Mouse (Mus musculus) embryonic facial prominence, embryonic 11.5 days (tissue): ENCODE data around the gene Nup62cl. TPM values are rescaled to one million over a fixed set of nuclear protein-coding genes. Genes with fewer than 3 reads are reported as not detected.

ENCODE experiments used
- ATAC-seq: fragments of 200-750 bp; cut with Nextera tagmentation; replicated peaks from 2 replicates; pipeline ENCODE4 v1.8.0; 2017; ENCODE audit warnings: low read depth; ENCODE audit not compliant: insufficient number of reproducible peaks, low FRiP score, low TSS enrichment
- DNase-seq: peaks from one replicate; pipeline ENCODE4 v3.0.0-alpha.2; 2015; ENCODE audit warnings: low spot score
- H3K27ac ChIP-seq: fragments of 300-500 bp; sonication (generic); replicated peaks from 2 replicates; pipeline ENCODE4 v1.5.1; 2014; ENCODE audit warnings: mild to moderate bottlenecking, low read depth, low read length, control low read depth
- H3K27me3 ChIP-seq: fragments of 300-500 bp; sonication (generic); 2 replicates; pipeline ENCODE4 v1.6.1; 2014; ENCODE audit warnings: mild to moderate bottlenecking, low read length, moderate library complexity, mixed read lengths; ENCODE audit not compliant: control insufficient read depth, insufficient read depth
- H3K36me3 ChIP-seq: fragments of 300-500 bp; sonication (generic); replicated peaks from 2 replicates; pipeline ENCODE4 v1.6.1; 2014; ENCODE audit warnings: low read depth, mild to moderate bottlenecking, low read length, moderate library complexity, mixed read lengths; ENCODE audit not compliant: control insufficient read depth, insufficient read depth
- H3K4me1 ChIP-seq: fragments of 300-500 bp; sonication (generic); 2 replicates; pipeline ENCODE4 v1.6.1; 2014; ENCODE audit warnings: low read length, mixed read lengths; ENCODE audit not compliant: control insufficient read depth, insufficient read depth
- H3K4me2 ChIP-seq: fragments of 300-500 bp; sonication (generic); 2 replicates; pipeline ENCODE4 v1.6.1; 2014; ENCODE audit warnings: low read depth, mild to moderate bottlenecking, control low read depth, low read length, moderate library complexity
- H3K4me3 ChIP-seq: fragments of 300-500 bp; sonication (generic); 2 replicates; pipeline ENCODE4 v1.5.1; 2014; ENCODE audit warnings: low read depth, low read length, control low read depth
- H3K9ac ChIP-seq: fragments of 300-500 bp; sonication (generic); replicated peaks from 2 replicates; pipeline ENCODE4 v1.6.1; 2014; ENCODE audit warnings: mild to moderate bottlenecking, control low read depth, low read length
- H3K9me3 ChIP-seq: fragments of 300-500 bp; sonication (generic); replicated peaks from 2 replicates; pipeline ENCODE4 v1.6.1; 2016; ENCODE audit warnings: mild to moderate bottlenecking, low read length, inconsistent platforms, mixed read lengths; ENCODE audit not compliant: control insufficient read depth
- WGBS: fragments of 180-500 bp; shearing (Covaris S2); extraction: QIAGEN DNeasy Blood & Tissue Kit; methylation state at CpG from one replicate; pipeline ENCODE4 v1.1.7; 2014; 5-methylcytosine and 5-hydroxymethylcytosine counted together
- polyA plus RNA-seq: library from polyadenylated mRNA; unstranded; fragments of >200 nt; fragmentation: Nextera tagmentation; extraction: Ambion mirVana; gene quantifications from 2 replicates; pipeline ENCODE4 v1.2.1, GENCODE M21; 2014

The Nup62cl gene
- polyA plus RNA-seq = 2.3 and 2.6 TPM in 2 replicates

DNA sequence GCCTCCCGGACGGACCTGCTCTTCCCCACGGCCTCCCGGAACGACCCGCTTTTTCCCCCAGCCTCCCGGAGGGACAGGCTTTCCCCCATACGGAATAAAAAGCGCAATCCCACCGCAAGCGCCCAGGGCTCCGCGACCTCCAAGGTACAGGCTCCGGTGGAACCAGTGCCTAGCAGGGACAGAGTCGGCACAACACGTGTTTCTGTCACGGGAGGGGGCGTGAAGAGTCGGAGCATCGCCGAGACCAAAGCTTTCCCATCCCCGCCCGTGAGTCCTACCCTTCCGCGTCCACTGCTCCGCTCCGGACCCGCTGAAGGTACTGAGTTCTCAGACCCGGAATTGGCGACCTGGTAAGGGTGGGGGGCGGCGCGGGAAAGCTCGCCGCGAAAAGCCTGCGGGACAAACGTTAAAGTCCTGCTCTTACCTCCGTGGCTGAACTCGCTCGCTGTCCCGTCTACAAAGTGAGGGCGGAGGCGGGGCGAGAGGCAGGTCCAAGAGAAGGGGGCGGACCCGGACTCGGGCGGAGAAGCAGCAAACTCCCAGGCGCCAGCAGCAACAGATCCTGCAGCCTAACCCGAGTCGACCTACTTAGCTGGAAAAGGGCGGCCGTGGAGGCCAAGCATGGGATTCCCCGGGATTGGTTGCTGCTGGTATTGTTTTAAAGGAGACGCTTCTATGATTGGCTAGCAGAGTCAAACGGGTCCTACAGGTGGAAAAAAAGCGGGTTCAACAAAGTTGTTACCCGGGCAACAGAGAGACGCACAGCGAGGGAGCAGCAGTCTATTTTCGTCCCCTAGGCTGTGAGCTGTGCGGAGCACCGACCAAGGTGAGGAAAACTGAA is at the start of gene Nup62cl, which contains the start of gene Pih1h3b:
Gene Nup62cl (minus strand): TSS at position 578 of the 841 bp plus-strand sequence.
Gene Pih1h3b (plus strand): TSS at position 745 of the 841 bp plus-strand sequence.
- WGBS = 22% methylated on average over 56 of the region's 64 CpGs
- Histone ChIP-seq H3K4me3 (peak within 1 kb of the TSS; percentile 32), H3K27ac (no peak within 1 kb of the TSS), H3K27me3 (peaks cover 17% of the 10 kb centered on the region), H3K9ac (no peak within 1 kb of the TSS), H3K9me3 (no peaks in the 10 kb centered on the region; the same call in 1 of the 2 replicates), H3K4me2 (peak within 1 kb of the TSS; percentile 45), H3K4me1 (no peaks in the 10 kb centered on the region), H3K36me3 (no peaks in the 10 kb centered on the region)
- peak; percentile 49 for DNase-seq
- ATAC-seq = peak; percentile 72; the same call in 1 of the 2 replicates

DNA sequence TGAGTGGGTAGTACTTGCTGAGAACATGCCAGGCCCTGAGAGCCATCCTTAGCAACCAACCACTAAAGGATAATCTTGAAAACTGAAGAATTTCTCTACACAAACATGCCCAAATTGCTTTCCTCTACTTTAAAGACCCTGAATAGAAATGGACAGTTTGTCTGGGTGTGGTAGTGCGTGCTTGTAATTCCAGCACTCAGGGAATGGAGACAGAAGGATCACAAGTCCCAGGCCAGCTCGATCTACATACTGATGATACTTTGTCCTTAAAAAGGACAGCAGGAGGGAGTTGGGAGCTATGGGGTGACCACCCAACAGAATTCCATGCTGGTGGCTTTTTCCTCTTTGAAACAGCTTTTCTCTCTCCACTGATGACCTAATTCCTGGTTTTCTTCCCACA is 31.6 kb upstream of the Nup62cl start:
- Histone ChIP-seq H3K4me1 (no peaks in the 10 kb centered on the region), H3K27ac (no peak overlapping the region), H3K4me3 (no peak overlapping the region), H3K36me3 (no peaks in the 10 kb centered on the region), H3K4me2 (no peak overlapping the region), H3K9me3 (no peaks in the 10 kb centered on the region), H3K9ac (no peak overlapping the region), H3K27me3 (no peaks in the 10 kb centered on the region)
- ATAC-seq = no peak
- 78% methylated on average over 2 of the region's 2 CpGs for WGBS
- DNase-seq = no peak

DNA sequence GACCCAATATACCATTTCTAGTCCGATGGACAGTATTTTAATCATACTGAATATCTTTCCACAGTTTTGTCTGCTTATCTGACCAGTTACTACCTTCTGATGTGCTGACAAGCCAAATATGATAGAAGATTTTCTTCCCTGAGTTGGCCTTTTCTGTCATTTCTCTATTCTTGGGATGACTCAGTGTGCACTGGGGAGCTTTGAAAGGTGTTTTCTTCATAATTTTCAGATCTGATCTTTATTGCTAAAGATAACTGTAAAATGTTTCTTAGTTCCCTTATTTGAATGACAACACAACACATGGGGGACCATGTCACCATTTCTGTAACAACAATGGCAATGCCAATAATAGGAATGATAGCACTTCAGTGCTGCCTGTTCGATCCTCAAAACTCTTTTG is 20.0 kb upstream of the Nup62cl start:
- H3K27ac ChIP-seq = no peak overlapping the region
- no peaks in the 10 kb centered on the region for H3K27me3 ChIP-seq
- no peaks in the 10 kb centered on the region for H3K9me3 ChIP-seq
- no peak overlapping the region for H3K4me3 ChIP-seq
- no peak overlapping the region for H3K9ac ChIP-seq
- 94% methylated on average over 2 of the region's 2 CpGs for WGBS
- DNase-seq (no peak), ATAC-seq (no peak)
- H3K36me3 ChIP-seq = no peaks in the 10 kb centered on the region
- H3K4me2 ChIP-seq = no peak overlapping the region
- no peaks in the 10 kb centered on the region for H3K4me1 ChIP-seq

DNA sequence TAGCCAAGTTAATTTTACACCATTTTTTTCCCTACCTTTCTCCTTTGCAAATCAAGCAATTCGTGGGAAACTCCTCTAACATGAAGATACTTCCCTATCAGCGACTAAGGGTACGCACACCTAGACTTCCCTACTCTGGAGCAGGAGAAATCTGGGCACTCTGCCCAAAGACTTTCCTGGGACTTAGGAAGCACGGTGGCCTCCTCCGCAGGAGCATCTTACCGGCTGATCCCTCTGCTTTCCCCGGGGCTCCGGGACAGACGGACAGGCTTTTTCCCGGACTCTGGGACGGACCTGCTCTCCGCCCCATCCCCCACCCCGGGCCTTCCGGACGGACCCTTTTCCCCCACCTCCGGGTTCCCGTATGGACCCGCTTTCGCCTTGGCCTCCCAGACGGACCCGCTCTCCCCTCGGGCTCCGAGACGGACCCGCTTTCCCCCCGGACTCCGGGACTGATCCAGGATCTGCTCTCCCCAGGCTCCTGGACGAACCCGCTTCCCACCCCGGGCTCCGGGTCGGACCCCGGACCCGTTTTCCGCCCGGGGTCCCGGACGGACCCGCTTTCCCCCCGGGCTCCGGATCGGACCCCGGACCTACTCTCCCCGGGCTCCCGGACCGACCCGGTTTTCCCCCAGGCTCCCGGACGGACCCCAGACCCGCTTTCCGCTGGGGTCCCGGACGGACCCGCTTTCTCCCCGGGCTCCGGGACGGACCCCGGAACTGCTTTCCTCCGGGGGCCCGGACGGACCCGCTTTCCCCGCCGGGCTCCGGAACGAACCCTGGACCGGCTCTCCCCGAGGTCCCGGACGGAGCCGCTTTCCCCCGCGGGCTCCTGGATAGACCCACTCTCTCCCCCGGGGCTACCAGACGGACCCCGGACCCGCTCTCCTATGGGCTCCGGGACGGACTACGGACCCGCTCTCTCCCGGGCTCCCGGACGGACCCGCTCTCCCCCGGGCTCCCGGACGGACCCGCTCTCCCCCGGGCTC is 1.3 kb downstream of the Nup62cl start:
- Histone ChIP-seq H3K9ac (no peak overlapping the region), H3K4me2 (peak overlapping the region; percentile 45), H3K4me3 (peak overlapping the region; percentile 32), H3K36me3 (no peaks in the 10 kb centered on the region), H3K4me1 (no peaks in the 10 kb centered on the region), H3K27me3 (peaks cover 17% of the 10 kb centered on the region), H3K27ac (no peak overlapping the region), H3K9me3 (no peaks in the 10 kb centered on the region; the same call in 1 of the 2 replicates)
- DNase-seq (peak; percentile 3), ATAC-seq (no peak)
- WGBS = 14% methylated on average over 74 of the region's 90 CpGs

DNA sequence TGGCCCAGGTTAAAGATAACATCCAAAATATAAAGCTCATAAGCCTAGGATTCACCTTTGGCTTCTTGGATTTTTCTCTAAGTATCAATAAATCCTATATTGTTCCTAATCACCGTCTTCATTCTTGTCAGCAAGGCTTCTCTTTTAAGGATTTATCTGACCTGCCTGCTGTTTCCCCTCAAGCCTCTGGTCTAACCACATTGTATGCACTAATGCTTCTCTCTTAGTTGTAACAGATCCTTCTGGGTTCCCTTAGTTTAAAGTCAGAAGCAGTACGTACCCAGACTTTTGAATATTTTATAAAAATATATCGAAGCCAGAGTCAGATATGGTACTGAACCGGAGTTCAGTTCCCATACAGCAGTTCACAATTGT is 63.8 kb downstream of the Nup62cl start:
- no peaks in the 10 kb centered on the region for H3K9me3 ChIP-seq
- 82% methylated on average over 4 of the region's 4 CpGs for WGBS
- no peaks in the 10 kb centered on the region for H3K36me3 ChIP-seq
- ATAC-seq (no peak), DNase-seq (no peak)
- no peaks in the 10 kb centered on the region for H3K4me1 ChIP-seq
- no peak overlapping the region for H3K9ac ChIP-seq
- no peak overlapping the region; the same call in 1 of the 2 replicates for H3K4me3 ChIP-seq
- H3K27me3 ChIP-seq = no peaks in the 10 kb centered on the region
- no peak overlapping the region for H3K4me2 ChIP-seq
- no peak overlapping the region for H3K27ac ChIP-seq

DNA sequence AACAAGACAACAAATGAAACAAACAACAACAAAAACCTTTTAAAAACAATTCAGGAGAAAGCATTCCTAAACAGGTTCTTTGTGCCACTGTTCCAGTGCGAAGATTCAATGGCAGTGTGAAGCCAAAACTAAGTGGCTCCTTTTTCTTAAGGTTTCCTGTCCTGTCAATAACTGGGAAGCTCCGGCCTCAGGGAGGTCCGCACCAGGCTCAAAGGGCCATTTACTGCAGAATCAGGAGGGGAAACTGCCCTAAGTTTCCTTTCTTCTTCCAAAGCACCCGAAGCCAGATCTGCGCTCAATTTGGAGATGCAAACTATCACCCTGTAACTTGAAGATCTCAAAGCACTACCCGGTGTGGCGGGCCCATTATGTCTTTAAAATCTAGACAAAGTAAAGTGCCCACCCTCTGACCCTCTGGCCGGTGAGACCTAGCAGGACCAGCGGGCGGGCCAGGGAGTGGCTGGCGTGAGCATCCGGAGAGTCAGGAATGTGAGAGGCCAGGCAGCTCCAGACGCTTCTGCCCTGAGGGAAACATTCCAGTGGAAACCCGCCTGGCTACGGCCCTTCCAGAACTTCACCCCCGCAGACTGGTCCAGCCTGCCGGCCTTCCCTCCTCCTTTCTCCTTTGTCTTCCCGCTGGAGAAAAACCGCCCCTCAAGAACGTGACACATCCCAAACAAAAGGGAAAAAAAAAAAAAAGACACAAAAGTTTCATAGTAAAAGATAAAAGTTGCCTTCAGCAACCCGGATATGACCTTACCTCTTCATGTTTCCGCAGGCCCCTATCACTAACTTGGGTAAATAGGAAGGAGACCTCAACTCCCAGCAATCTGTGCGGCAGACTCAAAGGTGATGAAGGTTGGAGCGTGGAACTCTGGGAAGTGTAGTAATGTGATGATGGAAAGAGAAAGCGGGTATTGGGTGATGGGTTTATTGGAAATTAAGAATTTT is 64.5 kb downstream of the Nup62cl start, which contains the start of gene Rbm41:
Gene Rbm41 (minus strand): TSS at position 856 of the 951 bp plus-strand sequence.
- DNase-seq (peak; percentile 77), ATAC-seq (peak; percentile 82)
- Histone ChIP-seq H3K4me1 (no peaks in the 10 kb centered on the region), H3K36me3 (no peaks in the 10 kb centered on the region), H3K4me2 (peak within 1 kb of the TSS; percentile 43), H3K9me3 (no peaks in the 10 kb centered on the region), H3K9ac (peak within 1 kb of the TSS; percentile 60), H3K27ac (no peak within 1 kb of the TSS), H3K4me3 (peak within 1 kb of the TSS; percentile 47), H3K27me3 (no peaks in the 10 kb centered on the region)
- WGBS = 16% methylated on average over 24 of the region's 25 CpGs

DNA sequence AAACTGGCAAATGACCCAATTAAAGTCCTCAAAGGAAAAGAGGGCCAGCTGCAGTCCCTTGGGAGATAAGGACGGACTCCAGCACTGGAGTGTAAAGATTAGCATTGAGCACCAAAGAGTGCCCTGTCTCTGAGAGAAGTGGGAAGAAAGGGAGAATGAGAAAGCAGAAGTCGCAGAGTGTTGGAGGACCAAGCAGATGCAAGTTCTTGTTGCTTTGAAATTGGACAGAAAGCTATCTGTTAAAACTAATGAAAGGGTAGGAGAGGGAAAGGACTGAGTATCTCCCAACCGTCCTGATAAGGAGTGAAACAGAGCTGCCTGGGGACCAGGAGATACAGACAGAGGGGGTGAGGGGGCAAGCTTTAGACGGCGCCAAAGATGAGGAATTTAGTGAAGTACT is 80.4 kb downstream of the Nup62cl start:
- no peak for ATAC-seq
- H3K9ac ChIP-seq = no peak overlapping the region
- no peaks in the 10 kb centered on the region for H3K9me3 ChIP-seq
- no peaks in the 10 kb centered on the region for H3K4me1 ChIP-seq
- no peak overlapping the region for H3K27ac ChIP-seq
- no peak overlapping the region for H3K4me2 ChIP-seq
- no peaks in the 10 kb centered on the region for H3K27me3 ChIP-seq
- no peak for DNase-seq
- H3K36me3 ChIP-seq = no peaks in the 10 kb centered on the region
- 80% methylated on average over 5 of the region's 5 CpGs for WGBS
- H3K4me3 ChIP-seq = no peak overlapping the region
